Mouse (Mus musculus): ENCODE measurements around the gene Fam185a.

DNA sequence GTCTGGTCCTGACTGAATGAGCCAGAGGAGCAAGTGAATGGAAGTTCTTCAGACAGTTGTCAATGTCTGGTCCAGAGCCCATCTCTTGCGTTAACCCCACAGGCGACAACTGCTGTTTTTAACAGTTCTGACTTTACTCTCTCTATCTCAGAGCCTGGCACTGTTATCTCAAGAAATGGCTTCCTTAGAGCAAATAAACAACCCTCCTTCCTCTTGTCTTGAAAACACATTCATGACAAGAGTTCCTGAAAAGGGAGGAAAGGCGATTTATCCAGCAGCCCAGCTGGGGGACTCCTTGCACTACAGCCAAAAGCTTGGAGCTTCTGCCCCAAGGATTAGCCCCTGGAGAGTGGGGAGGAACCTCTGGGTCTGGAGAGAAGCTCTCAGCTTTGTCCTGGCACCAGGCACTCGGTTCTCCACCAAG is 102.7 kb downstream of the Fam185a start:
- TF ChIP-seq CTCF (IDR thresholded peaks at IDR 0.05; ENCODE audit: borderline replicate concordance, insufficient read depth, low read length) (no peak), POLR2A (IDR thresholded peaks at IDR 0.05; ENCODE audit: low read depth, low read length) (no peak)
